Mouse (Mus musculus) kidney, adult 2 months (tissue): ENCODE data around the gene Gsn.

ENCODE experiments used
- CTCF ChIP-seq: fragments of 200-500 bp; conservative IDR thresholded peaks from 2 replicates; pipeline ENCODE4 v1.5.1; 2011; ENCODE audit warnings: low read depth, mild to moderate bottlenecking, control low read depth, low read length, moderate library complexity, mixed read lengths; ENCODE audit not compliant: insufficient read depth, insufficient read length
- POLR2A ChIP-seq: fragments of 200-500 bp; IDR thresholded peaks from one replicate; pipeline ENCODE4 v1.6.1; 2011; ENCODE audit warnings: low read depth, low read length, control low read depth

DNA sequence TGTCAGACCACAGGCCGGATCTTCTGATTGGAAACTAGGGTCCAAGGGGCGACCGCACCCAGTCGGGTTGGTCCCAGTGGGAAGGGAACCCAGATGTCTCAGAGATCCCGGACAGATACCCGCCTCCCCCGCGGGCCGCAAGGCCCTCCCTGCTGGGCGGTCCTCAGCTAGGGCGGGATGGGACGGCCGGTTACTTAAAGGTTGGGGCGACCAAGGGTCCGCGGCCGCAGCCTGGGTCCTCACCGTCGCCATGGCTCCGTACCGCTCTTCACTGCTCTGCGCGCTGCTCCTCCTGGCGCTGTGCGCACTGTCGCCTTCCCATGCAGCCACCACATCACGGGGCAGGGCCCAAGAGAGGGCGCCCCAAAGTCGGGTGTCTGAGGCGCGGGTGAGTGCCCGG is 26.0 kb downstream of the Gsn start:
- TF ChIP-seq CTCF (no peak), POLR2A (no peak)
